Mouse (Mus musculus): Measurements from ENCODE around the gene Snx21. TPM values are rescaled to one million over a fixed set of nuclear protein-coding genes. Genes with fewer than 3 reads are reported as not detected.

Gene Snx21
- polyA plus RNA-seq, 1 experiment from 2014 or later = 10.4 TPM

GRCm38 (mm10) chr2:164752454-164752853 lies 33.2 kb upstream of the Snx21 start:
- DNase-seq (ENCODE audit: low spot score, missing footprints) (no peak), ATAC-seq (ENCODE audit: low FRiP score) (no peak)
- Histone ChIP-seq H3K4me3 (ENCODE audit: low read depth, low read length) (no peak overlapping the region), H3K4me1 (ENCODE audit: control insufficient read depth, insufficient read depth, low read length) (no peaks in the 10 kb centered on the region), H3K27ac (ENCODE audit: low read depth, low read length) (no peak overlapping the region), H3K4me2 (no peak overlapping the region), H3K27me3 (ENCODE audit: control insufficient read depth, insufficient read depth, low read length) (no peaks in the 10 kb centered on the region), H3K9me3 (ENCODE audit: control insufficient read depth, low read length) (no peaks in the 10 kb centered on the region), H3K9ac (ENCODE audit: low read length) (no peak overlapping the region), H3K36me3 (ENCODE audit: control insufficient read depth, insufficient read depth, low read length) (peaks cover 18% of the 10 kb centered on the region)
- 90% methylated on average over 2 of the region's 2 CpGs for WGBS

- Histone ChIP-seq H3K36me3 (ENCODE audit: control insufficient read depth, insufficient read depth, low read length) (peaks cover 18% of the 10 kb centered on the region), H3K27me3 (ENCODE audit: control insufficient read depth, insufficient read depth, low read length) (no peaks in the 10 kb centered on the region), H3K4me2 (no peak overlapping the region), H3K9me3 (ENCODE audit: control insufficient read depth, low read length) (no peaks in the 10 kb centered on the region), H3K4me1 (ENCODE audit: control insufficient read depth, insufficient read depth, low read length) (no peaks in the 10 kb centered on the region), H3K9ac (ENCODE audit: low read length) (no peak overlapping the region), H3K4me3 (ENCODE audit: low read depth, low read length) (no peak overlapping the region), H3K27ac (ENCODE audit: low read depth, low read length) (no peak overlapping the region)
- WGBS = 87% methylated on average over 11 of the region's 11 CpGs
- DNase-seq (ENCODE audit: low spot score, missing footprints) (no peak), ATAC-seq (ENCODE audit: low FRiP score) (no peak)
Measured at GRCm38 (mm10) chr2:164754105-164754504, 31.5 kb upstream of the Snx21 start.

- H3K4me2 ChIP-seq = no peak overlapping the region
Measured at GRCm38 (mm10) chr2:164754800-164755199, 30.8 kb upstream of the Snx21 start.

GRCm38 (mm10) chr2:164757841-164758240 lies 27.8 kb upstream of the Snx21 start:
- no peaks in the 10 kb centered on the region for H3K27me3 ChIP-seq (ENCODE audit: control insufficient read depth, insufficient read depth, low read length)
- DNase-seq (ENCODE audit: low spot score, missing footprints) = no peak
- H3K4me3 ChIP-seq (ENCODE audit: low read depth, low read length) = no peak overlapping the region
- H3K4me2 ChIP-seq = no peak overlapping the region
- H3K36me3 ChIP-seq (ENCODE audit: control insufficient read depth, insufficient read depth, low read length) = peaks cover 25% of the 10 kb centered on the region
- H3K4me1 ChIP-seq (ENCODE audit: control insufficient read depth, insufficient read depth, low read length) = no peaks in the 10 kb centered on the region
- H3K9ac ChIP-seq (ENCODE audit: low read length) = no peak overlapping the region
- H3K9me3 ChIP-seq (ENCODE audit: control insufficient read depth, low read length) = no peaks in the 10 kb centered on the region
- WGBS = 88% methylated on average over 11 of the region's 11 CpGs
- H3K27ac ChIP-seq (ENCODE audit: low read depth, low read length) = no peak overlapping the region
- no peak for ATAC-seq (ENCODE audit: low FRiP score)

More at GRCm38 (mm10) chr2:164754800-164755199, 30.8 kb upstream of the Snx21 start:
- Histone ChIP-seq H3K27me3 (ENCODE audit: control insufficient read depth, insufficient read depth, low read length) (no peaks in the 10 kb centered on the region), H3K4me1 (ENCODE audit: control insufficient read depth, insufficient read depth, low read length) (no peaks in the 10 kb centered on the region), H3K27ac (ENCODE audit: low read depth, low read length) (no peak overlapping the region), H3K9me3 (ENCODE audit: control insufficient read depth, low read length) (no peaks in the 10 kb centered on the region), H3K9ac (ENCODE audit: low read length) (no peak overlapping the region), H3K36me3 (ENCODE audit: control insufficient read depth, insufficient read depth, low read length) (peaks cover 18% of the 10 kb centered on the region), H3K4me3 (ENCODE audit: low read depth, low read length) (no peak overlapping the region)
- 92% methylated on average over 2 of the region's 2 CpGs for WGBS
- no peak for ATAC-seq (ENCODE audit: low FRiP score)
- DNase-seq (ENCODE audit: low spot score, missing footprints) = no peak

DNA sequence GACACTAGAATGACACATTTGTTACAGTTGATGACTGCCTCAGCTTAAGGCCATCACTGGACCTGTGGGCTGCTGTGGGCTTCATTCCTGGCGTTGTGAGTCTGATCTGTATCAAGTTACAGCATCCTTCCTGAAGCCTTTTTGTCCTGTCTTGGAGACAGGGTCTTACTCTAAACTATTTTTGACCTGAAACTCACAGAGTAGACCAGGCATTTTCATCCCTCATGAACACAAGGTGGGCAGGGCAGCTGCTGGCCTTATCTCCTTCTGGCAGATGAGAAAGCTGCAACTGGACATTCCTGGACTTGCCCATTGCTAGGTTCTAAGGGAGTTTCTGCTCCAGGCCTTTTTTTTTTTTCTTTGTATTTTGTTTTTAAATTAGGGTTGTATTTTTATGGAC lies 26.9 kb upstream of the Snx21 start:
- Histone ChIP-seq H3K4me2 (no peak overlapping the region), H3K36me3 (ENCODE audit: control insufficient read depth, insufficient read depth, low read length) (peaks cover 24% of the 10 kb centered on the region), H3K4me3 (ENCODE audit: low read depth, low read length) (no peak overlapping the region), H3K9ac (ENCODE audit: low read length) (no peak overlapping the region), H3K9me3 (ENCODE audit: control insufficient read depth, low read length) (no peaks in the 10 kb centered on the region), H3K4me1 (ENCODE audit: control insufficient read depth, insufficient read depth, low read length) (no peaks in the 10 kb centered on the region), H3K27ac (ENCODE audit: low read depth, low read length) (no peak overlapping the region), H3K27me3 (ENCODE audit: control insufficient read depth, insufficient read depth, low read length) (no peaks in the 10 kb centered on the region)
- DNase-seq (ENCODE audit: low spot score, missing footprints) = no peak
- ATAC-seq (ENCODE audit: low FRiP score) = no peak
- 68% methylated on average over 1 of the region's 1 CpGs for WGBS

- Histone ChIP-seq H3K4me3 (ENCODE audit: low read depth, low read length) (no peak overlapping the region), H3K27ac (ENCODE audit: low read depth, low read length) (no peak overlapping the region), H3K27me3 (ENCODE audit: control insufficient read depth, insufficient read depth, low read length) (no peaks in the 10 kb centered on the region), H3K9me3 (ENCODE audit: control insufficient read depth, low read length) (no peaks in the 10 kb centered on the region), H3K4me2 (no peak overlapping the region), H3K36me3 (ENCODE audit: control insufficient read depth, insufficient read depth, low read length) (peaks cover 23% of the 10 kb centered on the region), H3K4me1 (ENCODE audit: control insufficient read depth, insufficient read depth, low read length) (no peaks in the 10 kb centered on the region), H3K9ac (ENCODE audit: low read length) (no peak overlapping the region)
- ATAC-seq (ENCODE audit: low FRiP score) (no peak), DNase-seq (ENCODE audit: low spot score, missing footprints) (no peak)
- 91% methylated on average over 4 of the region's 4 CpGs for WGBS
Measured at GRCm38 (mm10) chr2:164760059-164760833, 25.4 kb upstream of the Snx21 start.

- H3K27ac ChIP-seq (ENCODE audit: low read depth, low read length) = no peak overlapping the region
- no peak overlapping the region for H3K9ac ChIP-seq (ENCODE audit: low read length)
- H3K4me3 ChIP-seq (ENCODE audit: low read depth, low read length) = no peak overlapping the region
- no peak overlapping the region for H3K4me2 ChIP-seq
- no peak for ATAC-seq (ENCODE audit: low FRiP score)
- H3K9me3 ChIP-seq (ENCODE audit: control insufficient read depth, low read length) = no peaks in the 10 kb centered on the region
- 95% methylated on average over 2 of the region's 2 CpGs for WGBS
- H3K4me1 ChIP-seq (ENCODE audit: control insufficient read depth, insufficient read depth, low read length) = no peaks in the 10 kb centered on the region
- peaks cover 16% of the 10 kb centered on the region for H3K36me3 ChIP-seq (ENCODE audit: control insufficient read depth, insufficient read depth, low read length)
- no peak for DNase-seq (ENCODE audit: low spot score, missing footprints)
- no peaks in the 10 kb centered on the region for H3K27me3 ChIP-seq (ENCODE audit: control insufficient read depth, insufficient read depth, low read length)
Measured at GRCm38 (mm10) chr2:164761502-164761901, 24.1 kb upstream of the Snx21 start.

GRCm38 (mm10) chr2:164761971-164762370 lies 23.7 kb upstream of the Snx21 start:
- ATAC-seq (ENCODE audit: low FRiP score) = no peak
- H3K36me3 ChIP-seq (ENCODE audit: control insufficient read depth, insufficient read depth, low read length) = peaks cover 12% of the 10 kb centered on the region; the same call in 1 of the 2 replicates
- H3K4me2 ChIP-seq = no peak overlapping the region
- 95% methylated on average over 4 of the region's 4 CpGs for WGBS
- no peaks in the 10 kb centered on the region for H3K27me3 ChIP-seq (ENCODE audit: control insufficient read depth, insufficient read depth, low read length)
- H3K9ac ChIP-seq (ENCODE audit: low read length) = no peak overlapping the region
- no peak overlapping the region for H3K4me3 ChIP-seq (ENCODE audit: low read depth, low read length)
- no peak overlapping the region for H3K27ac ChIP-seq (ENCODE audit: low read depth, low read length)
- H3K4me1 ChIP-seq (ENCODE audit: control insufficient read depth, insufficient read depth, low read length) = no peaks in the 10 kb centered on the region
- DNase-seq (ENCODE audit: low spot score, missing footprints) = no peak
- no peaks in the 10 kb centered on the region for H3K9me3 ChIP-seq (ENCODE audit: control insufficient read depth, low read length)

DNA sequence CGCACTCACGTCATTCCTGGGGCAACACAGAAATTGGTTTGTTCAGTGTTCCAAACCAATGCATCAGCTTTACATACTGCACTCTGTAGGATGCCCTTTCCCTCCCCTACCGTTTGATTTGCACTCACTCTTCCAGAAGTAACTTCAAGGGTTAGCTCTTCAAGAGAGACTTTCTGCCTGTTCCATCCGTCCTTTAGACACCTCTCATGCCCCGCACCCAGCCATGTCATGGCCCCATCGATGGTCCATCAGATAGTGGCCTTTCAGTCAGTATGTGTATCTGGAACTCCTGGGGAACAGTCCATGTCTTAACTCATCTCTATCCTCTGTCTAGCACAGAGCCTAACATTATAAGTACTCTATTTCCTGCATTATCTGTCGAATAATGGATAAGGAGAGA lies 23.0 kb upstream of the Snx21 start:
- no peak overlapping the region for H3K9ac ChIP-seq (ENCODE audit: low read length)
- DNase-seq (ENCODE audit: low spot score, missing footprints) = no peak
- H3K4me2 ChIP-seq = no peak overlapping the region
- 90% methylated on average over 7 of the region's 7 CpGs for WGBS
- no peak for ATAC-seq (ENCODE audit: low FRiP score)
- no peaks in the 10 kb centered on the region for H3K9me3 ChIP-seq (ENCODE audit: control insufficient read depth, low read length)
- peaks cover 13% of the 10 kb centered on the region; the same call in 1 of the 2 replicates for H3K36me3 ChIP-seq (ENCODE audit: control insufficient read depth, insufficient read depth, low read length)
- H3K27me3 ChIP-seq (ENCODE audit: control insufficient read depth, insufficient read depth, low read length) = no peaks in the 10 kb centered on the region
- H3K4me1 ChIP-seq (ENCODE audit: control insufficient read depth, insufficient read depth, low read length) = no peaks in the 10 kb centered on the region
- H3K4me3 ChIP-seq (ENCODE audit: low read depth, low read length) = no peak overlapping the region
- H3K27ac ChIP-seq (ENCODE audit: low read depth, low read length) = no peak overlapping the region

All from midbrain, embryonic 11.5 days (tissue).